Mouse (Mus musculus) liver, embryonic 11.5 days (tissue): ENCODE data around the gene Eif2b2. TPM values are rescaled to one million over a fixed set of nuclear protein-coding genes. Genes with fewer than 3 reads are reported as not detected.

Experiments
- ATAC-seq: fragments of 200-750 bp; cut with Nextera tagmentation; replicated peaks from 2 replicates; pipeline ENCODE4 v1.8.0; 2017; ENCODE audit warnings: moderate number of reproducible peaks, mild to moderate bottlenecking, moderate TSS enrichment, moderate library complexity; ENCODE audit not compliant: low FRiP score
- DNase-seq: peaks from one replicate; pipeline ENCODE4 v3.0.0-alpha.2; 2017; ENCODE audit warnings: low spot score
- H3K27ac ChIP-seq: fragments of 300-500 bp; sonication (generic); 2 replicates; pipeline ENCODE4 v1.5.1; 2014; ENCODE audit warnings: mild to moderate bottlenecking, low read depth, low read length, control low read depth
- H3K27me3 ChIP-seq: fragments of 300-500 bp; sonication (generic); replicated peaks from 2 replicates; pipeline ENCODE4 v1.6.1; 2014; ENCODE audit warnings: low read length, mixed read lengths; ENCODE audit not compliant: control insufficient read depth, insufficient read depth
- H3K36me3 ChIP-seq: fragments of 300-500 bp; sonication (generic); 2 replicates; pipeline ENCODE4 v1.6.1; 2014; ENCODE audit warnings: mild to moderate bottlenecking, low read length, moderate library complexity, mixed read lengths; ENCODE audit not compliant: control insufficient read depth, insufficient read depth
- H3K4me1 ChIP-seq: fragments of 300-500 bp; sonication (generic); replicated peaks from 2 replicates; pipeline ENCODE4 v1.6.1; 2014; ENCODE audit warnings: low read length, mixed read lengths; ENCODE audit not compliant: control insufficient read depth, insufficient read depth
- H3K4me2 ChIP-seq: fragments of 300-500 bp; sonication (generic); 2 replicates; pipeline ENCODE4 v1.6.1; 2014; ENCODE audit warnings: mild to moderate bottlenecking, control low read depth, moderate library complexity
- H3K4me3 ChIP-seq: fragments of 300-500 bp; sonication (generic); 2 replicates; pipeline ENCODE4 v1.5.1; 2014; ENCODE audit warnings: low read depth, low read length, control low read depth
- H3K9ac ChIP-seq: fragments of 300-500 bp; sonication (generic); 2 replicates; pipeline ENCODE4 v1.6.1; 2014; ENCODE audit warnings: low read depth, low read length, control low read depth
- H3K9me3 ChIP-seq: fragments of 300-500 bp; sonication (generic); 2 replicates; pipeline ENCODE4 v1.6.1; 2016; ENCODE audit warnings: low read length, inconsistent platforms, mixed read lengths; ENCODE audit not compliant: control insufficient read depth
- WGBS: fragments of 180-500 bp; shearing (Covaris S2); extraction: QIAGEN DNeasy Blood & Tissue Kit; methylation state at CpG from one replicate; pipeline ENCODE4 v1.1.7; 2014; 5-methylcytosine and 5-hydroxymethylcytosine counted together
- polyA plus RNA-seq: library from polyadenylated mRNA; unstranded; fragments of >200 nt; fragmentation: Nextera tagmentation; extraction: Ambion mirVana; gene quantifications from 2 replicates; pipeline ENCODE4 v1.2.1, GENCODE M21; 2014

Eif2b2 gene
- polyA plus RNA-seq, 1 experiment from 2014 or later: 75.6 TPM

GRCm38 (mm10) chr12:85208687-85209199 is 10.5 kb upstream of the Eif2b2 start:
- Histone ChIP-seq H3K27ac (no peak overlapping the region), H3K9ac (no peak overlapping the region), H3K9me3 (no peaks in the 10 kb centered on the region), H3K4me1 (no peaks in the 10 kb centered on the region), H3K4me2 (no peak overlapping the region), H3K36me3 (no peaks in the 10 kb centered on the region), H3K27me3 (no peaks in the 10 kb centered on the region), H3K4me3 (no peak overlapping the region)
- WGBS: 34% methylated on average over 7 of the region's 7 CpGs
- no peak for DNase-seq
- ATAC-seq: no peak

DNA sequence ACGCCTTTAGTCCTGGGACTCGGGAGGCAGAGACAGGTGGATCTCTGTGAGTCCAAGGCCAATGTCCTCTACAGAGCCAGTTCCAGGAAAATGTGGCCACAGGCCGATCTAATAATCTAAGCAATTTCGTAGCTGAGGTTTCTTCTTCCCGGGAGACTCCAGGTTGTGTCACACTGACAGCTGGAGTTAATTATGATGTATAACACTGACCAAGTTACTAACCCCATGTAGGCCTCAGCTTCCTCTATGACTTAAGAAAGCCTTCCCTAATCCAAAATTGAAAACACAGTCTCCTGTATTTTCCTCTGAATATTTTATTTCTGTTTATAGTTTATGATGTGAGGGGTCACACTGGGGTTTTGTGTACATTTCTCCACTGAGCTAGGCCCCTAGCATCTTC is 4.2 kb upstream of the Eif2b2 start:
- Histone ChIP-seq H3K27ac (no peak overlapping the region), H3K9ac (no peak overlapping the region), H3K9me3 (no peaks in the 10 kb centered on the region), H3K4me3 (no peak overlapping the region), H3K4me1 (peaks cover 1% of the 10 kb centered on the region; the same call in 1 of the 2 replicates), H3K4me2 (no peak overlapping the region), H3K27me3 (no peaks in the 10 kb centered on the region), H3K36me3 (no peaks in the 10 kb centered on the region)
- DNase-seq: no peak
- 81% methylated on average over 5 of the region's 5 CpGs for WGBS
- ATAC-seq: no peak

- WGBS: 71% methylated on average over 2 of the region's 2 CpGs
These were observed 1.5 kb upstream of the Eif2b2 start for GRCm38 (mm10) chr12:85217733-85218310.

DNA sequence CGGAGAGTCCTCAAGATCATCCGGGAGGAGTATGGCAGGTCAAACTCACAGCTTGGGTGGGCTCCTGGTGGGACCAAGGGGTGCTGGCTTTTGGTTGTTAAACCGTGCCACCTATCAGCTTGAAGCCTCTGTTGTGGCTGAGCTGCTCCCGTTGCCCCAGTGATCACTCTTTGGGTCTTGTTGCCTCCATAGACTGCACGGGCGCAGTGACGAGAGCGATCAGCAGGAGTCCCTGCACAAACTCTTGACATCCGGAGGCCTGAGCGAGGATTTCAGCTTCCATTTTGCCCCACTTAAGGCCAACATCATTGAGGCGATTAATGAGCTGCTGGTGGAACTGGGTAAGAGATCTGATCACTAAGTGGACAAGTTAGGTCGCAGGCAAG is 617 bp downstream of the Eif2b2 start:
- Histone ChIP-seq H3K4me3 (peak overlapping the region; percentile 88), H3K9ac (peak overlapping the region; percentile 74), H3K4me1 (peaks cover 6% of the 10 kb centered on the region; the same call in 1 of the 2 replicates), H3K36me3 (peaks cover 22% of the 10 kb centered on the region), H3K4me2 (peak overlapping the region; percentile 83), H3K9me3 (no peaks in the 10 kb centered on the region), H3K27me3 (no peaks in the 10 kb centered on the region), H3K27ac (peak overlapping the region; percentile 56)
- ATAC-seq (0 out of 2 replicates have a peak, but pooled peaks have one; percentile 15), DNase-seq (no peak)
- WGBS: 2% methylated on average over 12 of the region's 12 CpGs

More at GRCm38 (mm10) chr12:85217733-85218310, 1.5 kb upstream of the Eif2b2 start:
- peaks cover 6% of the 10 kb centered on the region; the same call in 1 of the 2 replicates for H3K4me1 ChIP-seq
- no peak overlapping the region for H3K9ac ChIP-seq
- no peaks in the 10 kb centered on the region for H3K27me3 ChIP-seq
- H3K27ac ChIP-seq: no peak overlapping the region
- H3K4me2 ChIP-seq: no peak overlapping the region
- no peak overlapping the region for H3K4me3 ChIP-seq
- no peaks in the 10 kb centered on the region for H3K9me3 ChIP-seq
- ATAC-seq (no peak), DNase-seq (no peak)
- peaks cover 6% of the 10 kb centered on the region for H3K36me3 ChIP-seq

- Histone ChIP-seq H3K4me1 (peaks cover 4% of the 10 kb centered on the region; the same call in 1 of the 2 replicates), H3K9me3 (no peaks in the 10 kb centered on the region), H3K9ac (no peak overlapping the region), H3K27ac (no peak overlapping the region; the same call in 1 of the 2 replicates), H3K4me2 (no peak overlapping the region), H3K4me3 (no peak overlapping the region), H3K27me3 (no peaks in the 10 kb centered on the region), H3K36me3 (peaks cover 35% of the 10 kb centered on the region)
- ATAC-seq (no peak), DNase-seq (no peak)
- WGBS: 79% methylated on average over 7 of the region's 7 CpGs
These were observed 7.9 kb downstream of the Eif2b2 start for GRCm38 (mm10) chr12:85227227-85227626.

DNA sequence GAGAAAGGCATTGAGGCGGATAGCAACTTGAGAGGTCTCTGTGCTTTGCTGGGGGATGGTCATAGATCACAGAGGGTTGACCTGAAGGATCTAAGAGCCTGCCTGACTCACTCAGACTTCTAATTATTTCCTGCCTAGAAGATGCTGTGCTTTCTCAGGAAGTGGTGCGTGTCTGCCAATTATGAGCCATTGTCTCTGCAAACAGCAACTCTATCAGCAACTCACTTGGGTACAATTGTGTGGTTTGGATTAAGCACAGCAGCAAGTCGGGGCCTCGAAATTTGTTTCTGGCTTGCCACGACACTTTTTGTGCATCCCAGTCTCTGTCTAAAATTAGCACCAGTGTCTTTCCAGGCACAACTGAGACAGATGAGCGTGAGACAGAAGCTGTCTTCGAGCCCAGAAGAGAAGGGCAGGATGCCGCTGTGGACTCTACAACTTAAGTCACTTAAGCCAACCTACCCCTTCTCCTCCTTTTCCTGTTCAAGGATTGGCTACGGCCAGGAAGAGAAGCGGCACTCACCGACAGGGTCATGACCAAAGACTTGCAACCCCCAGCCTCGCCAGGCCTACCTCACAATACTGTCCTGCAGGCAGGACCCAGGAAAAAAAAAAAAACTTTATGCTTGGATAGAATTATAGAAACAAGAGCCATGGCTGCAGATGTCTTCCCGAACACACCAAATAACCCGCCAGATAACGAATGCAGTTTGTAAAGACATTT is 8.8 kb downstream of the Eif2b2 start:
- 70% methylated on average over 15 of the region's 15 CpGs for WGBS
- H3K27ac ChIP-seq: peak overlapping the region; percentile 25; the same call in 1 of the 2 replicates
- ATAC-seq: no peak

DNA sequence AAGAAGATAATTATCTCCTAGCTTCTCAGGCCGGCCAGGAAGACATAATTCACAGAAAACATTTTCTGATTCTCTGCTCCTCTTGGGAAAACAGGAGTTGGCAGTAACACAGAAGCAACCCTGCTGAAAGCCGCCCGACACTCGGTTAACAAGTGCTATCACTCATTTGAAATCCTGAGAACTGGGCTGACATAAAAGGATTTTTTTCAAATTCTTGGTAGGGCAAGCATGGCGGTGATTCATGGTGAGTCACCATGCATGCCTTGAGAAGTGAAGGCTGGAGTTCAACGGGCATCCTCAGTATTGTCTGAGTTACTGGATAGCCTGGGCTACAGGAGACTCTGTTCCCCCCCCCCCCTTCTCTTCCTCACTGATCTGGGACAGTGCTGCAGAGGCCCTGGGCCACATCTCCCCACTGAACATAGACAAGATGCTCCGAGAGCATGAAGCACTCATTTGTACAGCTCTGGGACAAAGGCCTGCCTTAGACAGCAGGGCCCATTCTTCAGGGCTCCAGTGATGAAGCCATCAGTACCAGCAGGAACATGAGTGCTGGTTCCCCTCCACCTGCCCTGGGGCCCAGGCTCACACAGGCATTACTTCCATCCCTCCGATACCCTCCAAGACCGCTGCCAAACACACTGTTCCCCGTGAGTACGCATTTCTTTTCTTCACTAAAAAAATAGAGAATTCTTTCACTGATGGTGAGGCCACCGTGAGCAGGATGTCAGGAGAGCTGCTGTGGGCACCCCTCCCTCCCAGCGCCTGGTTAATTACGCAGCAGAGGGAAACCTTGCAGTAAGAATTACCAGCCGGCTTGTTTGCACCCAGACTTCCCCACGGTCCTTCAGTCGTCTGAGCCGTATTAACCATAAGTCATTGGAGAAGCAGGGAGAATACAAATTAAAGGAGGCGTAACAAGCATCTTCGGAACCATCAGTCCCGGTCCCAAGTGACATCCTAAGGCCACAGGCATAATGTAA is 14.4 kb downstream of the Eif2b2 start:
- ATAC-seq: no peak
- H3K27ac ChIP-seq: no peak overlapping the region
- DNase-seq: no peak
- WGBS: 83% methylated on average over 21 of the region's 21 CpGs
- no peaks in the 10 kb centered on the region for H3K9me3 ChIP-seq
- H3K9ac ChIP-seq: no peak overlapping the region
- H3K36me3 ChIP-seq: no peaks in the 10 kb centered on the region
- H3K27me3 ChIP-seq: no peaks in the 10 kb centered on the region
- H3K4me1 ChIP-seq: no peaks in the 10 kb centered on the region
- H3K4me2 ChIP-seq: no peak overlapping the region
- no peak overlapping the region for H3K4me3 ChIP-seq

More for the DNA sequence above, 8.8 kb downstream of the Eif2b2 start:
- H3K4me2 ChIP-seq: no peak overlapping the region
- H3K4me1 ChIP-seq: peaks cover 4% of the 10 kb centered on the region; the same call in 1 of the 2 replicates
- peaks cover 27% of the 10 kb centered on the region for H3K36me3 ChIP-seq
- no peak for DNase-seq
- H3K9me3 ChIP-seq: no peaks in the 10 kb centered on the region
- no peaks in the 10 kb centered on the region for H3K27me3 ChIP-seq
- no peak overlapping the region for H3K4me3 ChIP-seq
- no peak overlapping the region for H3K9ac ChIP-seq

GRCm38 (mm10) chr12:85237553-85237952 is 18.3 kb downstream of the Eif2b2 start:
- H3K4me3 ChIP-seq: no peak overlapping the region
- 90% methylated on average over 5 of the region's 5 CpGs for WGBS
- H3K36me3 ChIP-seq: no peaks in the 10 kb centered on the region
- H3K4me2 ChIP-seq: no peak overlapping the region
- no peaks in the 10 kb centered on the region for H3K27me3 ChIP-seq
- ATAC-seq (no peak), DNase-seq (no peak)
- 0 out of 2 replicates have a peak, but pooled peaks cover 2% of the 10 kb centered on the region for H3K4me1 ChIP-seq
- H3K9me3 ChIP-seq: no peaks in the 10 kb centered on the region
- no peak overlapping the region for H3K27ac ChIP-seq
- no peak overlapping the region for H3K9ac ChIP-seq
